Mouse (Mus musculus): ENCODE data around the gene Slc7a7. TPM values are rescaled to one million over a fixed set of nuclear protein-coding genes. Genes with fewer than 3 reads are reported as not detected.

Slc7a7 gene
- total and polyA plus RNA-seq, 2 experiments from 2014 or later: 2.4 to 7.7 TPM

- WGBS: 82% methylated on average over 3 of the region's 3 CpGs
- no peak for TF ChIP-seq CTCF (IDR thresholded peaks at IDR 0.05)
Observed at GRCm38 (mm10) chr14:54393794-54394193, 23.8 kb downstream of the Slc7a7 start.

GRCm38 (mm10) chr14:54390843-54391242 lies 26.7 kb downstream of the Slc7a7 start:
- Histone ChIP-seq H3K27ac (ENCODE audit: low read depth, low read length) (no peak overlapping the region), H3K9ac (replicated peaks; ENCODE audit: low read length, poor library complexity, severe bottlenecking) (no peak overlapping the region), H3K4me1 (ENCODE audit: insufficient read depth, low read length) (no peaks in the 10 kb centered on the region), H3K4me3 (ENCODE audit: low read depth, low read length) (no peak overlapping the region), H3K4me2 (ENCODE audit: low read depth, low read length, poor library complexity, severe bottlenecking) (no peak overlapping the region), H3K27me3 (ENCODE audit: insufficient read depth, low read length) (no peaks in the 10 kb centered on the region), H3K9me3 (ENCODE audit: low read length) (no peaks in the 10 kb centered on the region), H3K36me3 (ENCODE audit: insufficient read depth, low read length) (no peaks in the 10 kb centered on the region)
- TF ChIP-seq CTCF (IDR thresholded peaks at IDR 0.05): no peak
- WGBS: 72% methylated on average over 6 of the region's 6 CpGs
- no peak for ATAC-seq (ENCODE audit: low FRiP score)
- no peak for DNase-seq (ENCODE audit: low spot score)

More at GRCm38 (mm10) chr14:54393794-54394193, 23.8 kb downstream of the Slc7a7 start:
- Histone ChIP-seq H3K36me3 (ENCODE audit: insufficient read depth, low read length) (no peaks in the 10 kb centered on the region), H3K27ac (ENCODE audit: low read depth, low read length) (no peak overlapping the region), H3K27me3 (ENCODE audit: insufficient read depth, low read length) (no peaks in the 10 kb centered on the region), H3K4me3 (ENCODE audit: low read depth, low read length) (no peak overlapping the region), H3K4me1 (ENCODE audit: insufficient read depth, low read length) (no peaks in the 10 kb centered on the region), H3K9ac (replicated peaks; ENCODE audit: low read length, poor library complexity, severe bottlenecking) (no peak overlapping the region), H3K4me2 (ENCODE audit: low read depth, low read length, poor library complexity, severe bottlenecking) (no peak overlapping the region), H3K9me3 (ENCODE audit: low read length) (no peaks in the 10 kb centered on the region)
- ATAC-seq (ENCODE audit: low FRiP score) (no peak), DNase-seq (ENCODE audit: low spot score) (no peak)

- no peaks in the 10 kb centered on the region for H3K27me3 ChIP-seq (ENCODE audit: insufficient read depth, low read length)
- DNase-seq (ENCODE audit: low spot score) (no peak), ATAC-seq (ENCODE audit: low FRiP score) (no peak)
- H3K36me3 ChIP-seq (ENCODE audit: insufficient read depth, low read length): no peaks in the 10 kb centered on the region
- H3K27ac ChIP-seq (ENCODE audit: low read depth, low read length): no peak overlapping the region
- H3K9ac ChIP-seq (replicated peaks; ENCODE audit: low read length, poor library complexity, severe bottlenecking): no peak overlapping the region
- TF ChIP-seq CTCF (IDR thresholded peaks at IDR 0.05): no peak
- no peaks in the 10 kb centered on the region for H3K9me3 ChIP-seq (ENCODE audit: low read length)
- 86% methylated on average over 6 of the region's 6 CpGs for WGBS
- H3K4me2 ChIP-seq (ENCODE audit: low read depth, low read length, poor library complexity, severe bottlenecking): no peak overlapping the region
- H3K4me1 ChIP-seq (ENCODE audit: insufficient read depth, low read length): no peaks in the 10 kb centered on the region
- H3K4me3 ChIP-seq (ENCODE audit: low read depth, low read length): no peak overlapping the region
Observed at GRCm38 (mm10) chr14:54387546-54387945, 30.0 kb downstream of the Slc7a7 start.

GRCm38 (mm10) chr14:54385968-54386618 lies 31.5 kb downstream of the Slc7a7 start:
- H3K36me3 ChIP-seq (ENCODE audit: insufficient read depth, low read length): no peaks in the 10 kb centered on the region
- DNase-seq (ENCODE audit: low spot score): no peak
- H3K4me1 ChIP-seq (ENCODE audit: insufficient read depth, low read length): no peaks in the 10 kb centered on the region
- no peak for ATAC-seq (ENCODE audit: low FRiP score)
- TF ChIP-seq CTCF (IDR thresholded peaks at IDR 0.05): no peak
- no peak overlapping the region for H3K9ac ChIP-seq (replicated peaks; ENCODE audit: low read length, poor library complexity, severe bottlenecking)
- no peak overlapping the region for H3K4me2 ChIP-seq (ENCODE audit: low read depth, low read length, poor library complexity, severe bottlenecking)
- H3K4me3 ChIP-seq (ENCODE audit: low read depth, low read length): no peak overlapping the region
- H3K27me3 ChIP-seq (ENCODE audit: insufficient read depth, low read length): no peaks in the 10 kb centered on the region
- H3K9me3 ChIP-seq (ENCODE audit: low read length): no peaks in the 10 kb centered on the region
- H3K27ac ChIP-seq (ENCODE audit: low read depth, low read length): no peak overlapping the region
- 87% methylated on average over 7 of the region's 7 CpGs for WGBS

DNA sequence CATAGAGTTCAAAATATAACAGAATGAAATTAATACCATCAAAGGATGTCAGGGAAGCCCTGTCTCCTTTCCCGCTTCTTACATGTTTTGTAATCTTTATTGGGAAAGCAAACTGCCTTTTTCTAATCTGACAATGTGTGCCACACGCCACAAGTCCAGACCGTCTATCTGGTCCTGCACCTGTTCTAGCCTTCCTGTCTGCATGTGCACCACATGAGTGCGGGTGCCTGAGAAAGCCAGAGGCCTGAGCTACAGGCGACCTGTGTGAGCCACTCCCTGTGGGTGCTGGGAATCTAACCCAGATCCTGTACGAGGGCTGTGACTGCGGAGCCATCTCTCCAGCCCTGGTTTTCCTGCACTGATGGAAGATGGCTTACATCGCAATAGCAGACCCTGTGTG lies 33.2 kb downstream of the Slc7a7 start:
- no peak for ATAC-seq (ENCODE audit: low FRiP score)
- no peak overlapping the region for H3K4me3 ChIP-seq (ENCODE audit: low read depth, low read length)
- no peaks in the 10 kb centered on the region for H3K4me1 ChIP-seq (ENCODE audit: insufficient read depth, low read length)
- no peak overlapping the region for H3K4me2 ChIP-seq (ENCODE audit: low read depth, low read length, poor library complexity, severe bottlenecking)
- no peaks in the 10 kb centered on the region for H3K27me3 ChIP-seq (ENCODE audit: insufficient read depth, low read length)
- no peak for TF ChIP-seq CTCF (IDR thresholded peaks at IDR 0.05)
- H3K36me3 ChIP-seq (ENCODE audit: insufficient read depth, low read length): no peaks in the 10 kb centered on the region
- no peak for DNase-seq (ENCODE audit: low spot score)
- H3K9me3 ChIP-seq (ENCODE audit: low read length): no peaks in the 10 kb centered on the region
- WGBS: 90% methylated on average over 8 of the region's 8 CpGs
- no peak overlapping the region for H3K27ac ChIP-seq (ENCODE audit: low read depth, low read length)
- H3K9ac ChIP-seq (replicated peaks; ENCODE audit: low read length, poor library complexity, severe bottlenecking): no peak overlapping the region

DNA sequence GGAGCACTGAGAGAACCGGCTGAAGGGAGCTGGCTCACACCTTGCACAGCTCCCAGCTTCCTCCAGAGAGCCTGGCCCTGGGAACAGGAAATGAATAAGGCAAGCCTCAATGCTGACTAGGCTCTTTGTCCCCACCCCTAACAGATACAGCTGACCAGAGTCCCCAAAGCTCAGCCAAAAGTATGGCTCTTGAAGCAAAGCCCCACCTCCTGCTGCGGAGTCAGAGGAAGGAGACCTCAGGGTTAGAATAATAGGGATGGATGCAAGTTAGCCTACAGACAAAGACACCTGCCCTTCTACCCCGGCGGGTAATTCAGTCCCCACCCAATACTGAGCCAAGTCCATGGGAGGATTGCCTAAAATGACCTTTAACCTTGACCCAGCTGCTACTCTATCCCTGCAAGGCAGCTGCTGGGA lies 34.2 kb downstream of the Slc7a7 start:
- Histone ChIP-seq H3K36me3 (ENCODE audit: insufficient read depth, low read length) (no peaks in the 10 kb centered on the region), H3K9me3 (ENCODE audit: low read length) (no peaks in the 10 kb centered on the region), H3K4me3 (ENCODE audit: low read depth, low read length) (no peak overlapping the region), H3K27ac (ENCODE audit: low read depth, low read length) (no peak overlapping the region), H3K4me1 (ENCODE audit: insufficient read depth, low read length) (no peaks in the 10 kb centered on the region), H3K27me3 (ENCODE audit: insufficient read depth, low read length) (no peaks in the 10 kb centered on the region), H3K9ac (replicated peaks; ENCODE audit: low read length, poor library complexity, severe bottlenecking) (no peak overlapping the region), H3K4me2 (ENCODE audit: low read depth, low read length, poor library complexity, severe bottlenecking) (no peak overlapping the region)
- DNase-seq (ENCODE audit: low spot score) (no peak), ATAC-seq (ENCODE audit: low FRiP score) (no peak)
- no peak for TF ChIP-seq CTCF (IDR thresholded peaks at IDR 0.05)
- 49% methylated on average over 4 of the region's 4 CpGs for WGBS
